Mouse (Mus musculus) stomach, embryonic 14.5 days (tissue): ENCODE data around the gene Bcl2l1. TPM values are rescaled to one million over a fixed set of nuclear protein-coding genes. Genes with fewer than 3 reads are reported as not detected.

Source experiments
- ATAC-seq: fragments of 200-750 bp; cut with Nextera tagmentation; 2 replicates; pipeline ENCODE4 v1.8.0; 2017; ENCODE audit warnings: low read depth, moderate TSS enrichment; ENCODE audit not compliant: insufficient number of reproducible peaks, insufficient read depth, low FRiP score
- H3K27ac ChIP-seq: fragments of 300-500 bp; sonication (generic); 2 replicates; pipeline ENCODE4 v1.5.1; 2014; ENCODE audit warnings: mild to moderate bottlenecking, low read length, moderate library complexity, mixed read lengths
- H3K27me3 ChIP-seq: fragments of 300-500 bp; sonication (generic); 2 replicates; pipeline ENCODE4 v1.6.1; 2014; ENCODE audit warnings: low read length, control low read depth, mixed read lengths; ENCODE audit not compliant: control insufficient read depth, insufficient read depth
- H3K36me3 ChIP-seq: fragments of 300-500 bp; sonication (generic); 2 replicates; pipeline ENCODE4 v1.6.1; 2014; ENCODE audit warnings: mild to moderate bottlenecking, control low read depth, low read length, moderate library complexity, mixed read lengths; ENCODE audit not compliant: control insufficient read depth, insufficient read depth
- H3K4me1 ChIP-seq: fragments of 300-500 bp; sonication (generic); 2 replicates; pipeline ENCODE4 v1.6.1; 2014; ENCODE audit warnings: low read length, control low read depth, mixed read lengths; ENCODE audit not compliant: control insufficient read depth, insufficient read depth
- H3K4me2 ChIP-seq: fragments of 300-500 bp; sonication (generic); replicated peaks from 2 replicates; pipeline ENCODE4 v1.6.1; 2014; ENCODE audit warnings: low read depth, low read length, control low read depth
- H3K4me3 ChIP-seq: fragments of 300-500 bp; sonication (generic); 2 replicates; pipeline ENCODE4 v1.5.1; 2014; ENCODE audit warnings: low read depth, low read length, control low read depth
- H3K9ac ChIP-seq: fragments of 300-500 bp; sonication (generic); replicated peaks from 2 replicates; pipeline ENCODE4 v1.6.1; 2014; ENCODE audit warnings: low read depth, mild to moderate bottlenecking, control low read depth, low read length, moderate library complexity, mixed read lengths
- H3K9me3 ChIP-seq: fragments of 300-500 bp; sonication (generic); 2 replicates; pipeline ENCODE4 v1.6.1; 2016; ENCODE audit warnings: low read depth, low read length, control low read depth; ENCODE audit not compliant: control insufficient read depth
- WGBS: fragments of 180-500 bp; shearing (Covaris S2); extraction: QIAGEN DNeasy Blood & Tissue Kit; methylation state at CpG from one replicate; pipeline ENCODE4 v1.1.7; 2014; 5-methylcytosine and 5-hydroxymethylcytosine counted together
- polyA plus RNA-seq: library from polyadenylated mRNA; unstranded; fragments of >200 nt; fragmentation: Nextera tagmentation; extraction: Ambion mirVana; gene quantifications from 2 replicates; pipeline ENCODE4 v1.2.1, GENCODE M21; 2014

Gene Bcl2l1
- polyA plus RNA-seq, 1 experiment from 2014 or later = 79.4 TPM

DNA sequence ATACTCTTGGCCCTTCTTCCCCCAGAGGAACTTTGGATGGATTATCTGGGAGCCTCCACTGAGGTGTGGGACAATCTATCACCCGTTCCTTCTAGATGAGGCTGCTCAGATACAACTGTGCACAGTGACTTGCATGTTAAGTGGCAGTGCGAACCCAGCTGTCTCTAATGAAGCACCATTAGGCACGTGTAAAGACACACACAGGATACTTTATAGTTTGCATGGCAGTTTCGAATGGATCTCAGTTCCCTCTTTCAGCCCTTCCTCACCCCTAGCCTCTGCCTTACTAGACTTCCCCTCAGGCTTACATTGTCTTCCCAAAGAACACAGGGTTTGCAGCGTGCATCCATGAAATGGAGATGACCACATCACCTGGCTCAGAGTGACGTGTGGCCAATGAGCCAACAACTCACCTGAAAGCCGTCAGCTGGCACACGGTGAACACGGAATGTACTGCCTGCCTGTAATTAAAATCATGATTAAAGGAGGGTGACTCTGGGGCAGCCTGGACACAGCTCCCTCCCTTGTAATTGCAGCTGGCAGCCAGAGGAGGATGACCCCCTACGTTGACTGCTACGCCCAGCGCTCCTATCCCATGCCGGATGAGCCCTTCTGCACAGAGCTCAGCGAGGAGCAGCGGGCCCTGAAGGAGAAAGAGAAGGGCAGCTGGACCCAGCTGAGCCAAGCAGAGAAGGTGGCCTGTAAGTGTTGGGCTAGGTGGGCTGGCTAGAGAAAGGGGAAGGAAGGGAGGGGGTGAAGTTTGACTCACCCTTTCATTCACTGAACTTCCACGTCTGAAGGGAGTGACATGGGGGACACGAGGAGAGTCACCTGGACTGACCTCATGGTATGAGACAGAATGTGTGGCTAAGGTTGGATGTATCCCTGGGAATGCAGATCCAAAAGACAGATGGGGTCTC, 74.8 kb downstream of the Bcl2l1 start:
- no peak overlapping the region for H3K4me2 ChIP-seq
- WGBS = 77% methylated on average over 17 of the region's 17 CpGs
- no peak for ATAC-seq

GRCm38 (mm10) chr2:152753944-152754711, 77.4 kb downstream of the Bcl2l1 start, which contains the start of gene Cox4i2:
Gene Cox4i2 (plus strand): TSS chr2:152754173.
- Histone ChIP-seq H3K27ac (no peak within 1 kb of the TSS), H3K27me3 (no peaks in the 10 kb centered on the region), H3K9me3 (no peaks in the 10 kb centered on the region), H3K4me2 (peak within 1 kb of the TSS; percentile 45), H3K36me3 (no peaks in the 10 kb centered on the region), H3K9ac (no peak within 1 kb of the TSS; the same call in 1 of the 2 replicates), H3K4me3 (peak within 1 kb of the TSS; percentile 26), H3K4me1 (no peaks in the 10 kb centered on the region)
- WGBS = 5% methylated on average over 30 of the region's 30 CpGs
- ATAC-seq = no peak

More for the DNA sequence above, 74.8 kb downstream of the Bcl2l1 start:
- Histone ChIP-seq H3K36me3 (no peaks in the 10 kb centered on the region), H3K4me3 (no peak overlapping the region), H3K4me1 (no peaks in the 10 kb centered on the region), H3K27me3 (no peaks in the 10 kb centered on the region), H3K9ac (no peak overlapping the region), H3K9me3 (no peaks in the 10 kb centered on the region), H3K27ac (no peak overlapping the region)

GRCm38 (mm10) chr2:152742435-152742834, 89.1 kb downstream of the Bcl2l1 start:
- H3K9ac ChIP-seq = no peak overlapping the region
- 0 out of 2 replicates have a peak overlapping the region, but pooled peaks have one; percentile 29 for H3K4me2 ChIP-seq
- H3K36me3 ChIP-seq = no peaks in the 10 kb centered on the region
- no peaks in the 10 kb centered on the region for H3K9me3 ChIP-seq
- no peaks in the 10 kb centered on the region for H3K27me3 ChIP-seq
- ATAC-seq = no peak
- peaks cover 34% of the 10 kb centered on the region for H3K4me1 ChIP-seq
- peak overlapping the region; percentile 71; the same call in 1 of the 2 replicates for H3K27ac ChIP-seq
- no peak overlapping the region for H3K4me3 ChIP-seq
- WGBS = 35% methylated on average over 10 of the region's 10 CpGs

DNA sequence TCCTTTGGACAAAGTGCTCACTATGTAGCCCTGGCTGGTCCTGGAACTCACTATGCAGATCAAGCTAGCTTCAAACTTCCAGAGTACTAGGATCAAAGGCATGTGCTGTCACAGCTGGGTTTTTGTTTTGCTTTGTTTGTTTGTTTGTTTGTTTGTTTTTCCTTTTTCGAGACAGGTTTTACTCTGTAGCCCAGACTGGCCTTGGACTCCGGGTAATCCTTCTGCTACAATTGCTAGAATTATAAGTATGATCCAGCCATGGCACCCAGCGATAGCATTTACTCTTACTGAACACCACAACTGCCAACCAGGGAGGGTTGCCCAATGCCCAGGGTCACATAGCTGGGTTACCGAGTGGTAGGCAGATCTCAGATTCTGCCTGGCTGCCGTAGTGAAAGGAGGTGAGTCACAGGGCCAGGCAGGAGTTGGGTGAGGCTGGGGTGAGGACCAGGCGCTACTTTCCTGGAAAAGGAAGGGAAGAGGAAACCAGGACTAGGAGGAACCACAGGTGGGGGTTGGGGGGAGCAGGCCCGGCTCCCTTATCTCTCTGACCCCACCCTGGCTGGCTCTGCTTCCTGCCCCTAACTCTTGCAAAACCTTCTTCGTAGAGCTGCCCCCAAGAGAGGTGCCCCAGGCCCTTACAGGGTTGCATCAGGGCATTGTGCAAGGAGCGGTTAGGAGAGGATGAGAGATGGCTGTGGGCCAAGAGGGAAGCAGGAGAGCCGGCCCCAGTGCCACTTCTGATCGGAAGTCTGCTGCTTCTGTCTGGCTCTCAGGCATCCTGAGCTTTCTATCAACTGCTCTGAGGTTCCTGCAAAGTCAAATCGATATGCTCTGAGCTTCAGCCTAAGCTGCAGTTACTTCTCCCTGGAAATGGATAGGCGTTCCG, 90.1 kb downstream of the Bcl2l1 start:
- Histone ChIP-seq H3K4me3 (no peak overlapping the region), H3K36me3 (no peaks in the 10 kb centered on the region), H3K9me3 (no peaks in the 10 kb centered on the region), H3K4me1 (peaks cover 34% of the 10 kb centered on the region), H3K4me2 (peak overlapping the region; percentile 29), H3K9ac (no peak overlapping the region), H3K27ac (peak overlapping the region; percentile 71), H3K27me3 (no peaks in the 10 kb centered on the region)
- 22% methylated on average over 14 of the region's 14 CpGs for WGBS
- peak; percentile 8; the same call in 1 of the 2 replicates for ATAC-seq

DNA sequence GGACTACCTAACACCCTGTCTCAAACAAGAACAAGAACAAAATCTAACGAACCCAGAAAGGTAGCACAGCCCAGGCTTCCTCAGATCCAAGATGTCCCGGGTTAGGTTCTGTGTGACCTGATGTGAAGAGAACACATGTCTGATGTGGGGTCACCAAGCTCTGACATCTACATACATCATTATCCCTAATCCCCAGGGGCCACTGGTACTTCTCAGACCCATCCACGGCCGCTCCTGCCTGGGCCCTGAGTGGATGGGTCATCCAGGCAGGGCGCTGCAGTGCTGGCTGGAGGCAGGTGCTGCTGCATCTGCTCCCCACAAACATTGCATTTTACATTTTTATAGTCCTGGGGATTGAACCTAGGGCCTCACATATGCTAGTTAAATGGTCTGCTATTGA, 91.0 kb downstream of the Bcl2l1 start:
- Histone ChIP-seq H3K27me3 (no peaks in the 10 kb centered on the region), H3K4me2 (no peak overlapping the region), H3K9me3 (no peaks in the 10 kb centered on the region), H3K9ac (no peak overlapping the region), H3K4me3 (no peak overlapping the region), H3K4me1 (peaks cover 38% of the 10 kb centered on the region), H3K27ac (peak overlapping the region; percentile 97), H3K36me3 (no peaks in the 10 kb centered on the region)
- ATAC-seq = no peak
- WGBS = 54% methylated on average over 5 of the region's 5 CpGs

DNA sequence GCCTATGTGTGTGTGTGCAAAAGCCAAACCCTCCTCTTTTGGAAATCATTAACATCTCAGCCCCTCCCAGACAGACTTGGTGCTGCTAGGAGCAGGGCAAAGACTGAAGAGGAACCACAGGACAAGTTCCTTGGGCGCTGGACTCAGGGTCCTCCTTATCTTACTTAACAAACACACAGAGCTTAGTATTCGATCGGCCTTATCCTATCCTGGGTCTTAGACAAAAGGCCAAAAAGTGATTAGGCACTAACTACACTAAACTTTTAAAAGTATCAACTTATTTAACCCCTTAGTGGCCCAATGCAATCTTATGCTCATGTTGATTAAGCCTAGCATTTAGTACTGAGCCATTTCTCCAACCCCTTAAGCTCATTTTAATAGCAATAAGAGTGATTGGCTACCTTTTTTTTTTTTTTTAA, 91.7 kb downstream of the Bcl2l1 start:
- ATAC-seq = peak; percentile 59
- Histone ChIP-seq H3K9me3 (no peaks in the 10 kb centered on the region), H3K27me3 (no peaks in the 10 kb centered on the region), H3K9ac (no peak overlapping the region), H3K36me3 (no peaks in the 10 kb centered on the region), H3K27ac (peak overlapping the region; percentile 97), H3K4me2 (peak overlapping the region; percentile 79), H3K4me3 (peak overlapping the region; percentile 82; the same call in 1 of the 2 replicates), H3K4me1 (peaks cover 42% of the 10 kb centered on the region)
- 5% methylated on average over 3 of the region's 3 CpGs for WGBS

DNA sequence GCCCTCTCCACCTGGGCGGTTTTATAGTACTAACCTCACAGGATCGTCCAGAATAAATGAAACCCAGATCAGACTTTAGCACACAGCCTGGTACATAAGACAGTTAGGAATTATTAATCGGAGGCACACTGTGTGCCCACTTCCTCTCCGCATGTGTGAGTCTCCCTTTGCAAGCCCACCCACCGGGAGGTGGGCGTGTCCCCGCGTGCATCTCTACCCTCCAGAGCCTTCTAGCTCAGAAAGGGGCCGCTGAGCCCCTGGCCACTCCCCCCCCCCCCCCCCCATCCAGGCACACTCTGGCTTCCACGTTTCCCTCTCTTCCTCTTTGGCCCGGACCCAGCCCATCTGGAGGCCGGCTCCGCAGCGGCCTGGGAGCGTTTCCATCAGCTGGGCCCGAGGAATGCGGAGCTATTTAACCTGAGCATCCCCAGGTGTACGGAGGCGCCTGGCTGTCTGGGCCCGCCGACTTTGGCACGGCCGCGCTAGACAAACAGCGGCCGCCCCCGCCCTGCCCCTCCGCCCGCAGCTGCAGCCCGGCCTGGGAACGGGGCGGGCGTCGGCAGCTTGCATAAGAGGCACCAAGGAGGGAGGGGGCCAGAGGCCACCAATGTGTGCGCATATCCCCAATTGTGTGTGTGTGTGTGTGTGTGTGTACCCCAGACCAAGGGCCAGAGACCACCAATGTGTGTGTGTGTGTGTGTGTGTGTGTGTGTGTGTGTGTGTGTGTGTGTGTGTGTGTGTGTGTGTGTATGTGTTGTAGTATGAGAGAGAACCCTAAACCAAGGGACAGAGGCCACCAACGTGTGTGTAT, 92.3 kb downstream of the Bcl2l1 start:
- no peaks in the 10 kb centered on the region for H3K9me3 ChIP-seq
- peak overlapping the region; percentile 97 for H3K27ac ChIP-seq
- ATAC-seq = peak; percentile 71
- peak overlapping the region; percentile 90; the same call in 1 of the 2 replicates for H3K9ac ChIP-seq
- under 1% methylated on average over 34 of the region's 36 CpGs for WGBS
- H3K36me3 ChIP-seq = no peaks in the 10 kb centered on the region
- peak overlapping the region; percentile 79 for H3K4me2 ChIP-seq
- no peaks in the 10 kb centered on the region for H3K27me3 ChIP-seq
- H3K4me1 ChIP-seq = peaks cover 48% of the 10 kb centered on the region
- H3K4me3 ChIP-seq = peak overlapping the region; percentile 82
